Mouse (Mus musculus) left cerebral cortex, adult 2 months (tissue): Measurements from ENCODE around the gene Pnpla2. TPM values are rescaled to one million over a fixed set of nuclear protein-coding genes. Genes with fewer than 3 reads are reported as not detected.

ENCODE experiments used
- DNase-seq, 2 experiments: peaks; one replicate each; pipeline ENCODE4 v3.0.0; 2021 to 2022; ENCODE audit warnings: low spot score in 2 of 2, mixed read lengths in 1 of 2; ENCODE audit errors: extremely low spot score in 1 of 2
- H3K27ac ChIP-seq: fragments of 200-600 bp; 2 replicates; pipeline ENCODE4 v1.8.1; 2022
- H3K4me3 ChIP-seq: fragments of 200-600 bp; 2 replicates; pipeline ENCODE4 v1.8.1; 2022
- CTCF ChIP-seq: fragments of 200-600 bp; IDR thresholded peaks from 2 replicates; pipeline ENCODE4 v1.8.1; 2022; ENCODE audit warnings: antibody characterized with exemption, mild to moderate bottlenecking, moderate library complexity
- intact Hi-C: fragments of 180-260 bp; cut with DNase I; formaldehyde crosslinking; loops from one replicate; pipeline ENCODE4 v1.15.1; 2025
- total RNA-seq, 2 experiments: library from RNA; stranded (reverse); gene quantifications; 2 replicates each; pipeline ENCODE4 v1.2.3; 2021

Pnpla2 gene
- total RNA-seq, 2 experiments from 2014 or later, result 26.0 to 31.7 TPM

DNA sequence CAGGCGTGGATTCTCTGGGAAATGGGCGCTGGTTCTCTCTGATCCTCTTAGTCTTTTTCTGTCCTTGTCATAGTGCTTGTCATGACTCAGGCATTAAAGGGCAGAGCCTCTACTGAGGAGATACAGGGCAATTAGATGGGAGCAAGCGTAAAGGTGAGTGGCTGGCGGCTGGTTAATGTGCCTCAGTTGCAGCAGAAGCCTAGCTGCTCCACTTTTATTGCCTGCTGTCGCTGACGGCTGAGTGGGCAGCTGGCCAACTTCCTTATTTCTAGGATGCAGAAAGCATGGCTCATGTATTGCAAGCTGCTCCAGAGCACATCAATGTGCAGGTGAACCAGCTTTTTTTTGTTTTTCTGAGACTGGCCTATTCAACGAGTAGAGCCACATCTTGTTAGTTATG lies 36.0 kb upstream of the Pnpla2 start:
- Histone ChIP-seq H3K4me3 (no peak overlapping the region), H3K27ac (no peak overlapping the region)
- peak in 1 of 2 experiments; percentile 33 for DNase-seq
- no peak for TF ChIP-seq CTCF
- intact Hi-C loops, result no loop called here

DNA sequence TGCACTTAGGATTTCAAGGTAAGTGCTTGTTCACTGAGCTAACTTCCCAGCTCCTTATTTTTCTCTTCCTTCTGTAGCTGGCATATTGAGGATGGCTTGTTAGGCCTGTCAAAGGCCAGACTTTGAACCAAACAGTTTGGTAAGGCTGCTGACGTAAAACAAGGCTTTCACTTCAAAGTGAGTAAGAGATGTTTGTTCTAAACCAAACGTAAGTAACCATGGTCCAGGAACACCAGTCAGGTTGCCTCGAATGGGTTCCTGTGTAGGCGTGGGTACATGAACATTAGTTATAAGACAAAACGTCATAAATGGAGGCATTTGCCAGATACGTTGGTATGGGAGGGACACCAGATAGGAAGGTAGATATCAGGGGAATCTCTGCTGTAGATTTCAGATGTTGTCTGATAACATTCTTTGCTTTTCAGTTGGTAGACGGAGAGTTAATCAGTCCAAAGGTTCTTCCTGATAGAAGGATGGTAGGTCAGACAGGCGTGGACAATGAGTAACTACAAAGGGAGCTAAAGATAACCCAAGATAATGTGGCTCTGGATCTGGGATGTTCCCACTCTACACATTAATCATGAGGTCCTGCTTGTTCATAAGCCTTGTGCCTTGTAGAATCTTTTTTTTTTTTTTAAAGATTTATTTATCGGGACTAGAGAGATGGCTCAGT lies 34.8 kb upstream of the Pnpla2 start:
- intact Hi-C loops, result no loop called here
- DNase-seq, result no peak
- no peak overlapping the region for H3K4me3 ChIP-seq
- H3K27ac ChIP-seq, result no peak overlapping the region
- TF ChIP-seq CTCF, result no peak

DNA sequence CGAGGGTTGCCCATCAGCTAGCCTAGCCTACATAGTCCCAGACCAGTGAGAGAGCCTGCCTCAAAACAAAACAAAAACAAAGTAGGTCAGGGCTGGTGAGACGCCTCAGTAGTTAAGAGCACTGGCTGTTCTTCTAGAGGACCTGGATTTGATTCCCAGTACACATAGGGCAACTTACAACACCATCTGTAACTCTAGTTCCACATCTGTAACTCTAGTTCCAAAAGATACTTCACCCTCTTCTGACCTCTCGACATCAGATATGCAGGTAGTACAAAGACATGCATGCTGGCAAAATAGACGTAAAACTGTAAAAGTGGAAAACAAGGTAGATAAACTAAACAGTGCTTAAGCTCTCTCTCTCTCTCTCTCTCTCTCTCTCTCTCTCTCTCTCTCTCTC lies 31.2 kb upstream of the Pnpla2 start:
- H3K27ac ChIP-seq, result no peak overlapping the region
- no peak overlapping the region for H3K4me3 ChIP-seq
- intact Hi-C loops, result no loop called here

DNA sequence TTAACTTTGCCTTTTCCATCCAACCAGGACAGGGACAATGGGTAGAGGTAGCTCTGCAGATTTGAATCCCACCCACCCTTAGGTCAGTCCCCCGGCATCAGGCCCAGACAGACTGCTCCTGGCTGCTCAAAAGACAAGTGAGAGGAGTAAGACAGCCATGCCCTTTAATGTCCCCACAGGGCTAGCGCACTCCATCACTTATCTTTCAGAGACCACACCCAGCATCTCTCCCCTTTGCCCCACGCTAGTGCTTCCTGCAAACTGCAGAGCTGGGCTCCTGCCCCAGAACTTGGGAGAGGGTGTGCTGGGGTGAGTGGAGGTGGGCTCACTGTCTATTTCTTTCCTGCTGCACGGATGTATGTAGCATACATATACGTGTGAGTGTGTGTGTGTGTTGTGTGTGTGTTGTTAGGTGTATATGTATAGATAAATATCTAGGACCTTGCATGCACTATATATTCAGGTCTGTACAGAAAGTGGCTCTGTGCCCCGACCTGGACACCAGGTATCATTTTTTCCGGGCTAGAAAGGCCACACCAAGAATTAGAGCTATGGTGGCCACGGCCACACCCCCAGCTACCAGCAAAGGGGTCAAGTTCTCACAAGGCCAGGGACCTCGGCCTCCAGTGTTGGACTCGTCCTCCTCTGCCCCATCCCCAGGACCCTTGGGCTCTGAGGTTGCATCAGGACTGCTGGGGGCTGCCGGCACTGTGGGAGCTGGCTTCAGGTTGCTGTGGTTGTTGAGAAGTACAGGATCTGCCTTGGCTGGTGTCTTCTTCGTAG lies 27.9 kb upstream of the Pnpla2 start:
- intact Hi-C loops, result no loop called here
- no peak for DNase-seq
- no peak overlapping the region for H3K27ac ChIP-seq
- no peak for TF ChIP-seq CTCF
- H3K4me3 ChIP-seq, result no peak overlapping the region

More for the DNA sequence above, 31.2 kb upstream of the Pnpla2 start:
- TF ChIP-seq CTCF, result no peak
- DNase-seq, result no peak

DNA sequence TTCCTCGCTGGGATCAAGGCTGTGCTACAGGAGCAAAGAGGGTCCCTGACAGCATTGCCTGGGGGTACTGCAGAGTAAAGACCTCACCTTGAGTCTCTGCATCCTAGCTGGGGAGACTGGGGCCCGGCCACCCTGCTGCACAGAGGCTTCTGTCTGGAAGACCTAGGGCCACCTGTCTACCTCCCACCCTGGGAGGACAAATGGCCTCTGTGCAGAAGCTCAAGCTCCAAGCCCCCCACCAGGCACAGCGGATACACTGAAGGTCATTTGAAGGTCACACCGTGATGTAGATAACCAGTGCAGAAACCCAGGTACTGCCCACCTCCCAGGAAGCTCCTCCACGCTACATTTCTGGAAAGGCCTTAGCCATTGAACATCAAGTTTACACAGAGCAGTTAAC lies 26.3 kb upstream of the Pnpla2 start:
- no peak for TF ChIP-seq CTCF
- Histone ChIP-seq H3K4me3 (peak overlapping the region; percentile 94), H3K27ac (peak overlapping the region; percentile 97)
- no peak for DNase-seq
- intact Hi-C loops, result loop anchor here (2.0 kb wide), 1 partner anchor 14 kb away; the partner anchor contains the start of gene Gatd1

DNA sequence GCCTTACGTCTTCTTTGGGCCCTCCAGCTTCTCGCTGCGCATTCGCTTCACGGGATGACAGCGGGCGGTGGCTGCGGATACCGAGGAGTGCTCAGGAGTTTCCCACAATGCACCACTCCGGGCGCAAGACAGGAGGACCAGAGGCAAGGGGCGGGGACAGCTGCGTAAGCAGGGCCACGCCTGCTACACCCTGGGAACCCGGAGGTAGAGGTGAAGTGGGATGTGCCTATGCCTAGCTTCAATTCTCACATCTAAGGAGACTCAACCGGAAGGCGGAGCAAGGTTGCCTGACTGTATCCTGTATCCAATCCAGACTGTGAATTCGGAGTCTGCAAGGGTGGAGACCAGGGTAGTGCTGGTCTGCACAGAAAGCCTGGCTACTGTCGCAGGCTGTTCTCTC lies 25.7 kb upstream of the Pnpla2 start, which contains the start of gene Cend1:
Gene Cend1, minus strand, starts transcription at position 182 of the 400 bp plus-strand sequence.
- intact Hi-C loops, result loop anchor here (2.0 kb wide), 1 partner anchor 15 kb away; the partner anchor contains the start of gene Gatd1
- DNase-seq, result peak; percentile 88 to 89
- Histone ChIP-seq H3K27ac (peak within 1 kb of the TSS; percentile 97), H3K4me3 (peak within 1 kb of the TSS; percentile 94)
- TF ChIP-seq CTCF, result no peak

DNA sequence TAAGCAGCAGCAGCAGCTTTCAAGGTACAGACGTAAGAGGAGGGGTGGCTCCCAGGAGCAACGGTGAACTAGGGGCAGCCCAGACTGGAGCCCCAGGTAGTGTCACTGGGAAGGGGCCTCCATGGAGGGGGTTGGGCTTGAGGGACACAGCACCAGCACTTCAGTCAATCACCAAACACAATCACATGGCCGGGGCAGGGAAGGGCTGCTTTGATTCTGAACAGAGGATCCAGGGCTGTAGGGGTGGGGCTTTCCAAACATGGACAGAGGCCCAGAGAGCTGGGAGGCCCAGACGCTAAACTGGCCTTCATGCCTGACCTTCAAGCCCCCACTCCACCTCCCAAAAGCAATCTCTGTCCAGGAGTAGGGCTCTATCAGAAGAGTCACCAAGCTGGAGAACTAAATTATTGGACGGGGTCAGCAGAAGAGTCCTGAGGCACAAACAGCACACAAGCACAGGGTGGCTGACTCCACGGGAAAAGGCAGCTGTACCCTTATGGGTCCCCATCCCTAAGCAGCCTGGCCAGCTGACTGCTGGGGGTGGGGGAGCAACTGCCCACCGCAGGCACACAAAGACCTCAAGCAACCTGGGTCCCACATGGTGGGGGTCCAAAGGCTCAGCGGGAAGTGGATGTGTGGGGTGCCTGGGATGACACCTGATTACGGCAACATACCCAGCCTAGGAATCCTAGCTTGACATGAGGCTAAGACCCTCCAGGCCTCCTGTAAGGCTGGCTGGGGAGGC lies 25.0 kb upstream of the Pnpla2 start:
- no peak for DNase-seq
- Histone ChIP-seq H3K4me3 (peak overlapping the region; percentile 94), H3K27ac (peak overlapping the region; percentile 12; the same call in 1 of the 2 replicates)
- intact Hi-C loops, result loop anchor here (2.0 kb wide), 1 partner anchor 15 kb away; the partner anchor contains the start of gene Gatd1
- no peak for TF ChIP-seq CTCF

DNA sequence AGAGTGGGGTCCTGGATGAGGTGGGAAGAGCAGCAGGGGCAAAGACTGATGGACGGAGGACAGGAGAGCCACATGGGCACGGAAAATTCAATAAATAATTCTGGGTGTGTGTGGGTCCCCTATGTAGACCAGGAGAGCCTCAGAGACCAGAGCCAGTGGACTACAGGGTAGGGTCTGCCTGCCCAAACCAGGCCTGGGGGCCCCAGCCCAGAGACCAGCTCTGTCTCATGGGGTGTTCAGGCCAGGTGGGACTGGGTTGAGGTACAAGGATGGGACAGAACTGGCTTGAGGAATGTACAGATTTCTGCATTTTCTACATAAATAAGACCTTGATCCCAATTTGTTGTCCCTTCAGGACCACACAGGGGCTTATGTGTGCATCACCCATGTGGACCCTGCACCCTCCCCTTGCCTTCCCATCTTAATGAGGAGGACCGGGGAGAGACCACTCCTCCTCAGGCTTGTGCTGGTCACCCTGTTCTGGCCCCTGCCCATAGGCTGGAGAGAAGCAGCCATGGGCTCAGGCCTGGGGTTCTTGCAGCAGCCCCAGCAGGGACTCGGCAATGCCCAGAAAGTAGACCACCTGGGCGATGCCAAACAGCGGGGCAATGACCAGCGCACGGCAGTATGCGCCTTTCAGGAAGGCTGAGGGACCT lies 24.3 kb upstream of the Pnpla2 start:
- no peak overlapping the region for H3K4me3 ChIP-seq
- H3K27ac ChIP-seq, result no peak overlapping the region
- no peak for DNase-seq
- intact Hi-C loops, result no loop called here
- TF ChIP-seq CTCF, result no peak

DNA sequence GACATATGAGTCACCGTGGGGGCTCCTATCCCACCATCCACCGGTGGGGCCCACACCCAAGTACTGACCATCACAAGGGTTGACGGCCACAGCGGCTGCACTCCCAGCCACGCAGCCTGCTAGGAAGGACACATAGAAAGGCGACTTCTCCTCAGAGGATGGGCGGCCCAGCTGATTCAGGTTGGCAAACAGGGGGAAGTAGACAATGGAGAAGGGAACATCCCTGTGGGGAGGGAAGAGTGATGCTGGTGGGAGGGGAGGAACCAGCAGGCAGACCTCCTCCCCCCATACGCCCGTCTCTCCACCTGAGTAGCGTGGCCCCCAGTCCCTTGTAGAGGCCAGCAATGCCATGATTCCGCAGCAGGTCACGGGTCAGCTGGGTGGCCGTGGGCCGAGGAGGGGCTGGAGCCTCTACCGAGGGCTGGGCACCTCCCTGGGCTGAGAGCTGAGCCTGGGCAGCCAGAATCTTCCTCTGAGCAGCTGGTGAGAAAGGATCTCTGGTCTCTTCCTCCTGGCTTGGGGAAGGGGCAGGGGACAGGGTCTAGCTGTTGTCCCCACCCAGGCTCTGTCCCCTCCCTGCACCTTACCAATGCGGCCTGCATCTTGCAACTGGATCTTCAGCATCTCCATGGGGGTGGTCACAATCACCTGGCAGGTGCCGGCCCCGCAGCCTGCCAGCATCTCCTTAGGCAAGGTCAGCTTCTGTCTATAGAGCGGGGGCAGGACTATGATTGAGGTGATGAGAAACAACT lies 23.4 kb upstream of the Pnpla2 start:
- no peak overlapping the region for H3K27ac ChIP-seq
- intact Hi-C loops, result no loop called here
- H3K4me3 ChIP-seq, result no peak overlapping the region
- no peak for TF ChIP-seq CTCF
- DNase-seq, result no peak

DNA sequence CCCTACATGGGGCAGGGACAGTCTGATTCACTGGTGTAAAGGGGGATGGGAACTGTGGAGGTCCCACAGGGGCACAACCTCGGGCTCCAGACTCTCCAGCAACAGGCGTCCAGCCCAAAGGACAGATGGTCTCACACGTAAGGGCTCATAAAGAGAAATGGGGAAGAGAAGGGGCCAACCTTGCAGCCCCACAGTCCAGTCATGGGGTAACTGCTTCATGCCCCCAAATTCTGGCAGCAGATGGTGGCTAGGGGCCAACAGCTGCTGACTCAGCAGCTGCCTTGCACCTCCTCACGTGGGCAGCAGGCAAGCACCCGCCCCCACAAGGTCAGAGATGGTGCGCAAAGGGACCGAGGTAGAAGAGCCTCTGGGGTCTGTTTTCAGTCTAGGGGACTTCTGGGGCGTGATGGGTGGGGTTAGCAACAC lies 22.8 kb upstream of the Pnpla2 start:
- DNase-seq, result no peak
- H3K27ac ChIP-seq, result peak overlapping the region; percentile 59; the same call in 1 of the 2 replicates
- no peak overlapping the region; the same call in 1 of the 2 replicates for H3K4me3 ChIP-seq
- TF ChIP-seq CTCF, result no peak
- intact Hi-C loops, result no loop called here
